Mouse (Mus musculus): ENCODE measurements around the gene Capza2.
A peak's percentile ranks its signal among the peaks of the same experiment; 100 is the strongest.

Gene Capza2

GRCm38 (mm10) chr6:17635615-17636284 is at the start of gene Capza2:
Gene Capza2 (plus strand): TSS chr6:17636234.
- DNase-seq (ENCODE audit: low spot score) = no peak

DNA sequence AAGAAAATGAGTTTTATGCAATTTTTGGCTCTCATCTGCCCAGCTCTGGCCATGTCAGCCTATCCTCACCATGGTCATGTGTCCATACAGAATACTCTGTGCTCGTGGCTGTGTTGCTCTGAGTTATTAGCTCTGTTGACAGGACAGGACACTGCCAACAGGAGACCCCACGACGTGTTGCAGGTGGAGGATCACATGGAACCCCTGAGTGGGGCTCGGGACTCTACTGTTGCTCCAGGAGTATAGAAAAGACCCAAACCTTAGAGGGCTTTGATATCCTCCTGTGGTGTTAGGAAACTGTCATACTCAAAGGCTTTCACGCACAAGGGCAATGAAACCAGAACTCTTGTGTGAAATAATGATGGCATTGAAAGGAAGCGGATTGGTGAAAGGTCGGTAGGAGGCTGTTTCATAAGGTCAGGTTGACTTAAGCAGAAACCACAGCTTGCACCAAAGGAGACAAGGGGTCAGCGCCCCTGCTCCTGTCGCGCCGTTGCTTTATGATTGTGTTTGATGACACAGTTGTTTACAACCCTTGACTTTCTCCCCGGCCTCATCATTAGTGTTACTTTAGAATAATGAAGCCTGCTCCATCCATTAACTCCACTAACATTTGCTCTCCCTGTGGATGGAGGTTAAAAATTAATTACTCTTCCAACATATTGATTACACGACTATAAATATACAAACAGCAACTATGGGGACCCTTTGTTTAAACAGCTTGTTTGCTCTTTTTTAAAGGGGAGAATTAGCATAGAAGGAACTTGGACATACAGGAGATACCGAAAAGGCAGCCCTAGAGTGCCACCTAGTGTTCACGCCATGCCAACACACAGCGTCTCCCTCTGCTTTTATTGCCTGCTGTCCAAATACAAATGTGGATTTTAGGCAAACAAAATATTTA is 46.7 kb upstream of the Capza2 start:
- peak; percentile 70 for DNase-seq (ENCODE audit: low spot score)

- DNase-seq (ENCODE audit: low spot score) = no peak
Measured at GRCm38 (mm10) chr6:17589953-17590627, 45.9 kb upstream of the Capza2 start.

GRCm38 (mm10) chr6:17593971-17594370 is 42.1 kb upstream of the Capza2 start:
- DNase-seq (ENCODE audit: low spot score) = no peak

GRCm38 (mm10) chr6:17595712-17596462 is 40.1 kb upstream of the Capza2 start:
- DNase-seq (ENCODE audit: low spot score) = no peak

DNA sequence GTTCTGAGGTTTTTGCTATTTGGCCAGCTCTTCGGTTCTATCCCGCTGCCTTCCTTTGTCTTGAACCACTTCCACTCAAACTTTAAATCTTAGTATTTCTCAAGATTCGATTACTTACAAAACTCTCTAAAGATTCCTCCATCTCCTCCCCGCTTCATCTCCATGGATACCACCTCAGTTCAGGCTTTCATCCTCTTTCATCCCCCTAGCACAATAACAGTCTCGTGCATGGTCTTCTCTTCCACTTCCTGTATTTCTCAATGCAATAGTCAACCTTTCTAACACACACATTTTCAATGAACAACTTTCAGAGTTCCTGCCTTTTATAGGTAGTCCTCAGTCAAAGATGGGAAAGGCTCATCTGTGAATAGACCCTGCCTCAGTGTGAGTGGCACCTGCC is 36.7 kb upstream of the Capza2 start:
- DNase-seq (ENCODE audit: low spot score) = no peak

DNA sequence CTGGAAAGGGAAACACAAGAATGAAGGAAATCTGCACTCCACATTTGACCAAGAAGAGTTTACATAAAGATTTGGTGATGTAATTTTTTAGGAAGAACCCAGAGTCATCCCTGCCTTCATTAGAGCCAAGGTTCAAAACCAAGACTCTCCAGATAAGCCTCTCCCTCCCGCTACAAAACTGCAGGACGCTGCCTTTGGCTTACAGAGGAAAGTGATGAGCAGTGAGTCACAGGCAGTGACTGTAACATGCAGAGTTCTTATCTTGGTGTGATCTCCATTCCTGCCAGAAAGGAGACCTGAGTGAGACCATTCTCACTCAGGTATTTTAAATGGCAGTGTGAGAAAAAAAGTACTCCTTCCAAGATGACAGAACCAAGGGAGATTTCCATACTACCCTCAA is 34.5 kb upstream of the Capza2 start:
- no peak for DNase-seq (ENCODE audit: low spot score)

GRCm38 (mm10) chr6:17606915-17607314 is 29.1 kb upstream of the Capza2 start:
- DNase-seq (ENCODE audit: low spot score) = no peak

DNA sequence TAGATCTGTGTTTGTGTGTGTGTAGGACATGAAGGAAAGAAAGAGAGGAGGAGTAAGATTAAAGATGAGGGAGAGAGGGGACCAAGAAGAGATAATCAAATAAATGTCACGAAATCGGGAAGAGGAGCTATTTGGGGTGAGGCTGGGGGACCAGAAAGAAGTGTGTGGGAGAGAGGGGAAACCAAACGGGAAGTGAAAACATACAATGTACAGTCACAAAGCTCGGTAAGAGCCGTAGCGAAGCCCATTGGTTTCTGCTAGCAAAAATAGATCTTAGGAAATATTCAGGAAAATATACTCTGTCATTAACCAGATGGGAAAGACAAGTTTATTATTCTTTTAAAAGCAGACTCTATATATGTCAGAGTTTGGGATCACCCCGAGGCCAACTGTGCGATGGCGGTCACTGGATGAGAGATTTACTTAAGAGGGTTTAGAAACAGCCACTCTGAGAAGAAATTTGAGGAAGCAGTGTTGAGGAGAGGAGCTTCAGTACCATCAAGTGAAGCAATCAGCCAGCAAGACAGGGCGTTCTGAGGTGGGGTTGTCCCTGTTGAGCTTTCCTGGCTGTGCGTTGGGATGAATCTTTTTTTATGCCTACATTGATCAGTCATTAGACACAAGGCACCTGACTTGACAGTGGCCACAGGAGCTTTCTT is 24.6 kb upstream of the Capza2 start:
- no peak for DNase-seq (ENCODE audit: low spot score)

DNA sequence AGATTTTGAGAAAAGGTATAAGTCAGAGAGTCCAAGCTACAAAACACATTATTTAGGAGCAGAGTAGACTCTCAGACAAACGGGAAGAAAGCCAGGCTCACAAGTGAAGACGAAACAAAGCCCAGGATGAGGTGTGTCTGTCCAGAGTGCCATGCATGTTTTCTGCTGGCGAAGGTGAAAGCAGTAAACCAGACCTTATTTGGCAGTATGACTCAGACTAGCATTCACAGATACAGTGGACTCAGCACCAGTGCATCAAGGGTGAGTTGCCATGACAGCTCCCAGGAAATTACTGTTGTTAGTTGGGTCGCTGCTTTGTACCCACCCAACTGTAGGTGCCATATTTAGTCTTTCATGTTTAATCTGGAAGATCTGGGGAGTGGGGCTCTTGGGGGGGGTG is 23.4 kb upstream of the Capza2 start:
- no peak for DNase-seq (ENCODE audit: low spot score)

DNA sequence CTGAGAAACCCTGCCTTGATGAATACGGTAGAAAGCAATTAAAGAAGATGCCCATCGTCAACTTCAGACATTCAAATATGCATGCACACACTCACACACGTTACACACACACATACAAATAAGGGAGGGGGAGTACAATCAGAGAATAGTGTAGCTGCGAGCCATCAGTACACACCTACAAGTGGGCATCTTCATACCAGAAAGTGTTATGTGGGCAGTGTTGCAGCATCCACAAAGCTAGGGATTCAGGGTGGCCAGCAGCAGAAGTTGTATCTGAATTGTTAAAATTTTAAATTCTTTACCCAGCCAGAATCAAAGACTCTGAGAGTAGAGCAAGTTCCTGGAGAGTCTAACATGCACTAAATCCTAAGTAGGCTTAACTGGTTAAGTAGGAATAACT is 15.2 kb upstream of the Capza2 start:
- DNase-seq (ENCODE audit: low spot score) = no peak

GRCm38 (mm10) chr6:17621436-17621835 is 14.6 kb upstream of the Capza2 start:
- DNase-seq (ENCODE audit: low spot score) = no peak

- DNase-seq (ENCODE audit: low spot score) = no peak
Measured at GRCm38 (mm10) chr6:17628701-17629455, 7.2 kb upstream of the Capza2 start.

- DNase-seq (ENCODE audit: low spot score) = no peak
Measured at GRCm38 (mm10) chr6:17629756-17630155, 6.3 kb upstream of the Capza2 start.

DNA sequence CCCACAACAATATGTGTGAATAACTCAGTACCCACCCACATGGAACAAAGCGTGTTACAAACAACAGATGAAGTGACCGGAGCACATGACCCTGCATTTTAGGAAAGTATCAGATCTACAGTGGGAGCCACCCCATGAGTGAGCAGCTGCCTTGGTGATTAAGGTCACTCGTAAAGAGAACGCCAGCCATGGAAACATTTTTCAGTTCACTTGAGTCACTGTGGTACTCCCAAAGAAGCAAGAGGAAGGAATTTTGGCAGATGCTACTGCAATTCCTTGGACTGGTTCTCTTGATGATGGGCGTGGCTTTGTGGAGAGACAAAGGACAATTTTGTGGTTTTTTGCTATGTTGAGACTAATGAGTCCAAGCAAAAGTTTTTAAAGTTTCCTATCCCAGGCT is 4.4 kb upstream of the Capza2 start:
- no peak for DNase-seq (ENCODE audit: low spot score)

- DNase-seq (ENCODE audit: low spot score) = no peak
Measured at GRCm38 (mm10) chr6:17633819-17634218, 2.2 kb upstream of the Capza2 start.

- no peak for DNase-seq (ENCODE audit: low spot score)
Measured at GRCm38 (mm10) chr6:17634992-17635391, 1.0 kb upstream of the Capza2 start.

DNA sequence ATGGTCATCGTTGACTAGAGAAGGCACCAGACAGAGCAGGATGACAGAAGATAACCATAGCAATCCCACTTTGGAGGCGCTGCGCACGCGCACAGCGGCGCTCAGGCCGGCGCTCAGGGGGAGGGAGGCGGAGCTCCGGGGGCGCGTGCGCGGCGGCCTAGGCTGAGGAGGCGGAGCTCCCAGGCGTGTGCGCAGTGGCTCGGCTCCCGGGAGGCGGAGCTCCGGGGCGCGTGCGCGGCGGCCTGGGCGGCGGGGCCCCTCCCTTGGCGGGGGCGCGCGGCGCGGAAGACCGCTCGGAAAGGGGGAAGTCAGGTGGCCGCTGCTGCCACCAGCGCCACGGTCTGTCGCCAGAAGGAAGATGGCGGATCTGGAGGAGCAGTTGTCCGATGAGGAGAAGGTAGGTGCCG is 733 bp downstream of the Capza2 start:
- DNase-seq (ENCODE audit: low spot score) = peak; percentile 96

DNA sequence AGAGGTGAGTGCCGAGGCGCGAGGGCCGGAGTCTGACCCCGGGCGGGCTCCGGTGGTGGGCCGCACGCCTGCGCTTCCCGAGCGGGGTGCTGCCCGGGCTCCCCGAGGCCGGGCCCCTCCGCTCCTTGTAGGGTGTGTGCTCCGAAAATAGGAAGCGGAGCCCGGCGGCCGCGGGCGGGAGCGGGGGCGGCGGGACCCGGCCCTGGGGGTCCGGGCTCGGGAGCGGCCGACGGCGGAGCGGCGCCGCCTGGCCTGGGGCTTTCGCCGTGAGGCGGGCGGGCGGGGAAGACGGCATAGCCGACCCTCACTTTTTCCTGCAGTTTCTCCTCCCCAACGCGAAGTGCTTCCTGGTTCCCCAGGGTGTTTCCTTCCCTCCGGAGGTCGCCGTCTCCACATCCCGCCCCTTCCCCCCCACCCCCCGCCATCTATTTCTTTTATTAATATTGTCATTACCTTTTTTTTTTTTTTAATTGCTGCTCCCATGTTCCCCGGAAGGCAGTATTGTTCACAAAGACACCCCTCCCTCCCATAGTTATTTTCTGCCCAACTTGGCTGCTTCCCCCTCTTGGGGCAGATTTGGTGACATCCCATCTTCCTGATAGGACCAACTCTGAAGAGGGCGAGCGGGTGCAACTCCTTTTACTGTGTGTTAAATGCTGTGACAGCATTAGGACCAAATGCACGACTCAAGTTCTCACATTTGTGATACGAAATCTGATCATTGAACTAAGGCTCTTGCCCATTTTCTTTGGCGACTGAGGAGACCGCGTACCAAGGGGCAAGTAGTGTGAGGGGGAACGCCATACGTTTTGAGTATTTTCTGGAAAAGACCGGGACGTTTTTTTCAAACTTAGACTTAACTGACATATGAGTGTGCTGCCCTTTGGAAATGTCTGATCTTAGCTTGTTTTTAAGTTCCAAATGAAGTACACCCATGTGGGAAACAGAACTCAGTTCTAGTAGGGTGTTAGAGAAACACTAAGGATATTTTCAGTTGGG is 1.5 kb downstream of the Capza2 start:
- DNase-seq (ENCODE audit: low spot score) = peak; percentile 15

GRCm38 (mm10) chr6:17640031-17640430 is 4.0 kb downstream of the Capza2 start:
- DNase-seq (ENCODE audit: low spot score) = no peak

All from ovary, postnatal 36 days (tissue).